Mouse (Mus musculus) ovary, adult 18-20 months (tissue): ENCODE results near the gene Stk4.

ENCODE experiments used
- DNase-seq: peaks from one replicate; pipeline ENCODE4 v3.0.0; 2022; ENCODE audit warnings: low spot score, mixed read lengths

Stk4 gene

DNA sequence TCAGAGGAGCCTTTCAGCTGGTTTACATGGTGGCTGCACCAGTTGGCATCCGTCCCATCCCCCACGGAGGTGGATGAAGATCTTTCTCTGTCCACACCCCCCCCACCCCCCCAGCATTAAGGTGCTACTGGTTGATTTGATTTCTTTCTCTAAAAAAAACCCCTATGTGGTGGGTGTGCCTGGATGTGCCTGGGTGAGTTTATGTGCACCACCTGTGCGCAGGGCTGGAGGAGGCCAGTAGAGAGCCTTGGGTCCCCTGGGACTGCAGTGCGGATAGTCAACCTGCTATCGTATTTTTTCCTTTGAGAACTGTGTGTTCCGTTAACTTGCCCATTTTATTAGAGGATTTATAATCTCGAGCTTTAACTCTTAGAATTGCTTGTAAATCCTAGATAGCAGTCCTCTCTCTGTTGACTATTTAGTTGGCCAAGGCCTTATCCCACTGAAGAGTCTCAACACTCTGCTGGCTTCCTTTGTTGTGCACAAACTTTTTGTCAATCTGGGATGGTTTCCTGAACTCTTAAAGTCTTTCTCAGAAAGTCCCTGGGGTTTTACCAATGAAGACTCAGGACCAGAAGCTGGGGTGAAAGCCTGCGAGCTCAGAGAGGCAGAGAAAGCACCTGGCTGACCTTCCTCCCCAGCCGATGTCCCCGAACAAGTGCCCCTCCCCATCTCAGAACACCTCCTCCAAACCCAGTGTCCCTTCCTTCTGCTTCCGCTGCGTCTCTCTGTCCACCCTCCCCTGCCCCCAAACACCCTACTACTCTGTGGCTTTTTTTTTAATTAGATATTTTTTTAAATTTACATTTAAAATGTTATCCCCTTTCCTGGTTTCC, 58.7 kb downstream of the Stk4 start:
- DNase-seq: no peak

DNA sequence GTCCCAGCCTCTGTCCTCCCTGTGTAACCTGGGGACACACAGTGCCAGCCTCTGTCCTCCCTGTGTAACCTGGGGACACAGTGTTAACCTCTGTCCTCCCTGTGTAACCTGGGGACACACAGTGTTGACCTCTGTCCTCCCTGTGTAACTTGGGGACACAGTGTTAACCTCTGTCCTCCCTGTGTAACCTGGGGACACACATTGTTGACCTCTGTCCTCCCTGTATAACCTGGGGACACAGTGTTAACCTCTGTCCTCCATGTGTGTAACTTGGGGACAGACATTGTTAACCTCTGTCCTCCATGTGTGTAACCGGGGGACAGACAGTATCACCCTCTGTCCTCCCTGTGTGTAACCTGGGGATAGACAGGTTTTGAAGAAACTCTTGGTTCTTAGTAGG, 61.5 kb downstream of the Stk4 start:
- no peak for DNase-seq

GRCm38 (mm10) chr2:164134563-164134962, 64.4 kb downstream of the Stk4 start:
- no peak for DNase-seq

GRCm38 (mm10) chr2:164135367-164135766, 65.2 kb downstream of the Stk4 start:
- no peak for DNase-seq

- no peak for DNase-seq
Measured at GRCm38 (mm10) chr2:164136393-164136792, 66.3 kb downstream of the Stk4 start.

- DNase-seq: no peak
Measured at GRCm38 (mm10) chr2:164137754-164138153, 67.6 kb downstream of the Stk4 start.

DNA sequence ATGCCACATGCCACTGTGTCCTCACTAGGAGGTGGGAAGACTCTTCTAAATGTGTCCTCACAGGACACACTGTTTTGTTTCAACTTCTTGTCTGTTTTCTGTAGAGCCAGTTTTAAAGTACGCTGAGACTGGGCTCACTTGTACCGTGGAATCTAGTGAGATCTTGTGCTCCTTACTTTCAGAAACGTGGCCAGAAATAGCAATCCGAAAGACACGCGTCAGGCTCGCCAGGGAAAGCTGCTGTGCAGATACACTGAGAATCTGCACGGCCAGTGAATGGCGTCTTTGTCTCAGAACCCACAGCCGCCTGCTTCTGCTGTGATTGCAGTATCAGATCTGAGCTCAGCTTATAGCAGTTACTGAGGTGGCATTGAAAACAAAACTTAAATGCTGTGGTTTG, 71.9 kb downstream of the Stk4 start:
- no peak for DNase-seq

- no peak for DNase-seq
Measured at GRCm38 (mm10) chr2:164144025-164144424, 73.9 kb downstream of the Stk4 start.

GRCm38 (mm10) chr2:164144541-164144940, 74.4 kb downstream of the Stk4 start:
- DNase-seq: no peak

- no peak for DNase-seq
Measured at GRCm38 (mm10) chr2:164146556-164146955, 76.4 kb downstream of the Stk4 start.

DNA sequence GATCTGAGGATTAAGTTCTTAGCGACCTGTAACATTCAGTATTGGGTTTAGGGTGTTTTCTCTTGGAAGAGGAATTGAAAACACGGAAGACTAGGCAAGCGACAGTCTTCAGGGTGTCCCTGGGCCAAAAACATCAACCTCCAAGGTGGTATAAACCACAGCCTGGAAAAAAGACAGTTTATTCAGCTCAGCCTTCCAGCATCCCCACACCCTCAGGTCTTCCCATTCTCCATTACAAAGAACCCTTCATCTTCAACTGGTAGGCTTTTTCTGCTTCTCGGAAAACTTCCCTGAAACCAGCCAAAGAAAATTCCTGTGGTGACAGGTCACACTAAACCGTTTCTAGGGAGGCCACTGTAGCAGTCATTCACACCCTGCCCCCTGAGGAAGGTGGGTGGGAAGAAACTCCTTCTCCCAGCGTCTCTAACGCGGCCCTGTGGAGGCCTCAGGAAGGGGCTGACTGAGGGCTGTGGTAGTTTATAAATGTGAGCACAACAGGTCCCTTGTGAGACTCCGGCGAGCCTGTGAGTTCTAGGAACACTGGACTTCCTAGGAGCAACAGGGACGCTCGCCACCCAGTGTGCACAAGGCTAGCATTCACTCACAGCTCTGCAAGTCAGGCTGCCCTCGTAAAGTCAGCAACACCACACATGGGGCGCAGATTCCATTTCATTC, 80.1 kb downstream of the Stk4 start:
- DNase-seq: no peak

GRCm38 (mm10) chr2:164152341-164152740, 82.2 kb downstream of the Stk4 start:
- no peak for DNase-seq

GRCm38 (mm10) chr2:164154007-164154406, 83.9 kb downstream of the Stk4 start:
- DNase-seq: no peak

GRCm38 (mm10) chr2:164156158-164156557, 86.0 kb downstream of the Stk4 start:
- no peak for DNase-seq

DNA sequence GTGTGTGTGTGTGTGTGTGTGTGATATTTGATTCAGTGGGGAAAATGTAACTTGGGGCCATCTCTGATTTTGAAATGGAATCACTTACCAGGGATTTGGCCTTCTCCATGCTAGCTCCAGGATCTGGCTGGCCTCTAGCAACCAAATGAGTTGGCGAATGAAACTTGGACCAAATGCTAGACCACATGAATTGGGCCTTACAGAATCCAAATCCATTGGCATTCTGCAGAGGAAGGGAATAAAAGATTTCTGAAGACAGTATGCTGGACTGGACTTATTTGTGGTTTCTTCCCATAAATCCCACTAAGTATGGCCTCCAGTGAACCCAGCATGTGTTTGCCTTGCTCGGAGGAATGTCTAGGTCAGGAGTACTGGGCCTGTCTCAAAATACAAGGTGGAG, 88.7 kb downstream of the Stk4 start:
- DNase-seq: no peak

DNA sequence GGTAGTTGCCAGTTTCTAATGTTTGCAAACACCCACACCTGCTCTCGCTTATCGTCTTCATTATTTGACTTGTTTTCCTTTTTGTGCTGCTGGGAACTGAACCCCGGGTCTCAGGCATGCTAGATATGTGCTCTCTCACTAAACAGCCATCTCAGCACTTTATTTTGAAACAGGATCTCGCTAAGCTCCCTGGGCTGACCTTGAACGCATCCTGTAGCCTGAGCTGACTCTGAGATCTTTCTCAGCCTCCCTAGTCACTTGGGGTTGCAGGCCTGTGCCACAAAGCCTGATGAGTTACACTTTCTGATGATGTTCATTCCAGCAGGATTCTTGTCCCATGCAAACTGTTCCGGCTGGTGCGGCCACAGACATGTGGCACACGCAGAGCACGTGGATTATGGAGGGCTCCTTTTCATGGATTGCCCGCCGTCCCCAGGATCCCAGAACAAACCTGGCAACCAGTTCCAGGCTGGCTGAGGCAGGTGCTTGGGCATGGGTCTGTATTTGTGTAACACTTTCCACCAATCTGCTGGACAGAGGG, 91.5 kb downstream of the Stk4 start:
- no peak for DNase-seq

GRCm38 (mm10) chr2:164164941-164165340, 94.8 kb downstream of the Stk4 start:
- no peak for DNase-seq

DNA sequence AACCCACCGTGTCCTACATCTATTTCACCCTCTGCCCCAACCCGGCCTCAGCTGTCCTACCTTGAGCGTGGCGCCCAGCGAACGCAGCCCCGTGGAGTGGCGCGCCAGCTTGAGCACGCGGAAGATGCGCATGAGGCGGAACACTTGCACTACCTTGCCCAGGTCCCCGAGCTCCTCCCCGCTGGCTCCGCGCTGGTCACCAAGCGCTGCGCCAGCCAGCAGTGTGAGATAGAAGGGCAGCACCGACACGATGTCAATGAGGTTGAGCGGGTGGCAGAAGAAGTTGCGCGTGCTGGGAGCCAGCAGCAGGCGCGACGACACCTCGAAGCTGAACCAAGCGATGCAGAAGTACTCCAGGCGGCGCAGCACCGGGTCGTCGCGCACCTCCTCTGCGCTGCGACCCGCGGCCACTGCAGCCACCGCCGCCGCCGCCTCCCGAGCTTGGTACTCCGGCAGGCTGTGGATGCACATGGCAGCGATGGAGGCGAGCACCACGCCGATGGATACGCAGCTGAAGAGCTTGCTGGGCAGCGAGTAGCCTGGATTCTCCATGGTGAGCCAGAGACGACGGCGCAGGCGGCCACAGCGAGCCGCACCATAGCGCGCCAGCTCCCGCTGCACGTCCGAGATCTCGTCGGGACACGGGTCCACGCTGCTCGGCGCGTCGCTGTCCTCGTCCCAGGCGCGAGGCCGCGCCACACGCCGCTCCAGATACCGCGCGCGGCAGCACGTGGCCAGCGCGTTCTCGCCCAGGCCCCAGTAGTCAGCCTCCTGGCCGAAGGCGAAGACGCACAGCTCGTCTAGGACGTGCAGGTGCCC, 97.8 kb downstream of the Stk4 start:
- no peak for DNase-seq

DNA sequence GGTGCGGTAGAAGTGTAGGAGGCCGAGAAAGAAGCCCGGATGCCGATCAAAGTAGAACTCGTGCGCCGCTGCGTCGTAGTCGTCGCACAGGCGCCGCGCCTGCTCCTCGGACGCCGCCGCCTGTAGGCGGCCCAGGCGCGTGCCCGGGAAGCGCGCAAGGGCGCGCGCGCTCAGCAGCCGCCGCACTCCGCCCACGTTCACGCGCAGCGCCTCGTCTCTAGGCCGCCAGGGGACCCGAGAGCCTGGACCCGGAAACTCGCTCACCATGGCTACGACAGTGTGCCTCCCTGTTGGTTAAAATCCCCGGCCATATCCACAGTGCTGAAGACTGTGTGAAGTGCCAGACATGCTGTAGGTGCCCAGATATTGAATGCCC, 98.4 kb downstream of the Stk4 start:
- DNase-seq: no peak

GRCm38 (mm10) chr2:164170326-164170725, 100.2 kb downstream of the Stk4 start:
- no peak for DNase-seq

GRCm38 (mm10) chr2:164170902-164171301, 100.8 kb downstream of the Stk4 start, which contains the start of gene Kcns1:
TSS of gene Kcns1 (minus strand) at chr2:164171113.
- DNase-seq: no peak

- no peak for DNase-seq
Measured at GRCm38 (mm10) chr2:164173394-164173793, 103.3 kb downstream of the Stk4 start.
